Mouse (Mus musculus) small intestine, adult 2 months (tissue): ENCODE data around the gene Gatad2a.

Source experiments
- CTCF ChIP-seq: fragments of 200-500 bp; IDR thresholded peaks from 2 replicates; pipeline ENCODE4 v1.5.1; 2012; ENCODE audit warnings: low read depth, mild to moderate bottlenecking, control low read depth, inconsistent platforms, low read length, moderate library complexity, mixed read lengths; ENCODE audit not compliant: insufficient replicate concordance, insufficient read length; ENCODE audit errors: extremely low read depth
- POLR2A ChIP-seq: fragments of 200-500 bp; IDR thresholded peaks from 2 replicates; pipeline ENCODE4 v1.6.1; 2012; ENCODE audit warnings: low read depth, mild to moderate bottlenecking, control low read depth, inconsistent platforms, low read length, moderate library complexity

DNA sequence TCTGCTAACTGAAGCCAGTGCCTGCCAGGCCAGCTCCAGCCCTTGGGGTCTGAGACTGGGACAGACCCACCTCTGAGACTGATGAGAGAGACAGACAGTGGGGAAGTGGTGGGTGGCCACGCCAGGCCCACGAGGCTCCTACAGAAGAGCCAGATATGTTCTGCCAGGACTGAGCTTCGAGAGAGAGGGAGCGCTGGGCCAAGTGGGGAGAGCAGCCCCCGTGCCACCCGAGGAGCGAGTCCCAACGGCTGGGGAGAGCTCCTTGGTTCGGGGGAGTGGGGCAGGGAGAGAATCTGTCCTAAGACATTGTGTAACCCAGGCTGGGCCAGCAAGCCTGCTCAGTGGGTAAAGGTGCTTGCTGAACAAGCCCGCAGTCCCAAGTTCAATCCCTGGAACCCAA, 119.2 kb downstream of the Gatad2a start:
- TF ChIP-seq CTCF: no peak
- TF ChIP-seq POLR2A: no peak
